Mouse (Mus musculus) ES-Bruce4 (cell line): ENCODE results near the gene Pimreg.

ENCODE experiments used
- CTCF ChIP-seq: IDR thresholded peaks from one replicate; pipeline ENCODE4 v1.8.1; 2011; ENCODE audit warnings: low read depth, low read length
- EP300 ChIP-seq: IDR thresholded peaks from 2 replicates; pipeline ENCODE4 v1.6.1; 2011; ENCODE audit warnings: low read depth, low read length; ENCODE audit not compliant: insufficient read depth
- POLR2A ChIP-seq: IDR thresholded peaks from one replicate; pipeline ENCODE4 v1.8.1; 2011; ENCODE audit warnings: low read length; ENCODE audit not compliant: insufficient read depth

DNA sequence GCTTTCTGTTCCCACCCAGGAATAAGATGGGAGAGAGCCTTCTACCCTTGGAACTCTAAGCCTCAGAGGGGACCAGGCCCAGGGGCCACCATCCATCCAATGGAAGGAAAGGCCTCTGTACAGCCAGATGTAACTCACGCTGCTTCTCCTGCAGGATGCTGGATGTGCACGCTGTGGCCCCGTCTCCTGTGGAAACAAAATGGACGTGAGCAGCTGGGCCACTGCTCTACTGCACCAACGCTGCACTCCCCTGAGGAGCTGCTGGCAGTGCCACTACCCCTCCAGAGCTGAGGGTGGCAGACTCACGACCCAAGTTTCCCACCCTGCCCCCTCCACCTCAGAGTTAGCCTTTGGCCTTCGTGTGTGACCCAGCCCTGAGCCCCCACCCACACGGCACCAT, 50.6 kb downstream of the Pimreg start:
- TF ChIP-seq CTCF (no peak), EP300 (no peak), POLR2A (no peak)
